Mouse (Mus musculus) heart, adult 11 months (tissue): Measurements from ENCODE around the gene Slc2a3.
"Not testable (repeated sequence)": the region's sequence is repeated elsewhere in the genome, so short reads cannot be mapped to it uniquely, and the experiment has no call there.

Experiments
- DNase-seq: peaks from one replicate; pipeline ENCODE4 v3.0.0; 2022

Gene Slc2a3

DNA sequence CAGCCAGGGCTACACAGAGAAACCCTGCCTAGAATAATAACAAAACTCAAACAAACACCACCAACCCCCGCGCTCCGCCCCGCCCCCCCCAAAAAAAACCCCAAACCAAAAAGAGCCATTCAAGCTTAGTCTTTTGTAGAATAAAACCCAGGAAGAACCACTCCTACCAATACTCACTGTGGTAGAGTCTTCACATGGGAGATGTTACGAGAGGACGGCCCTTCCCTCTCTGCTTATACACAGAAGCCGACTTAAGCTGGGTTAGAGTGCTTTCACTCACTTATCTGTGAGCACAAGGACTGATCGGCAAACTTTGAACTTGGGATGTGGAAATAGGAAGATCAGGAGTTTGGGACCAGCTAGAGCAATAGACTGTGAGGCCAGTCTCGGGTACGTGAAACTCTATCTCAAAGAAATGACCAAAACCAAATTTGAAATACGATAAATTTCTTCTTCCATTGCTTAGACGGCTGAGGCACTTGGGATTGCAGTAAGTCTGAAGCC is 95.1 kb downstream of the Slc2a3 start:
- no peak for DNase-seq

DNA sequence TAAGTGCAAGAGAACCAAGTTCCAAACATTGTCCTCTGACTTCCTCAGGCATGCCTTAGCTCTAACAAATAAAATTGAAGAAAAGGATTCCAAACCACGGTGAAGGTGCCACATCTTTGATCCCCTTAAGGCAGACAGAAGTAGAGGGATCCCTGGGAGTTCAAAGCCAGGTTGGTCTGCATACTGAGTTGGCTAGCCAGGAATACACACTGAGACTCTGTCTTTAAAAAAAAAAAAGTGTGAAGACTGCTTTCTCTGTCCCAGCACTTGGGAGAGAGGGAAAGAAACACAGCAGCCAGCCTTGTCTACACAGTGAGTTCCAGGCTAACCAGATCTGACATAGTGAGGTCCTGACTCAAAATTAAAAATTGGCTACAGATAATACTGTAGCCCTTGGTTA is 97.7 kb downstream of the Slc2a3 start:
- DNase-seq = no peak

DNA sequence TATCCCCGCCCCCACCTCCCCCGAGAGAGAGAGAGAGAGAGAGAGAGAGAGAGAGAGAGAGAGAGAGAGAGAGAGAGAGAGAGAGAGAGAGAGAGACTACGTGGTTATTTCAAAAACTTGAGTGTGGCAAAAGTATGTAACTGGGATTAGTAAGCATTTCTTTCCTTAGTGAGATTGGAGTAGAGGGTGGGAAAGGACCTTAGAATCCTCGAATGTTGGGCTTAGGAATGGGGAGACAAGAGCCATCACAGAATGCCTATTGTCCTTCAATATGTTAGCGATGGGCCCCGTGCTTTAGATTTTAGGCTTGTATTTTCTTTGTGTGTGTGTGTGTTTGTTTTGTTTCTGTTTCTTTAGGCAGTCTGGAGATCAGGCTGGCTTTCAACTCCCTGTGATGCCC is 98.2 kb downstream of the Slc2a3 start:
- no peak for DNase-seq

DNA sequence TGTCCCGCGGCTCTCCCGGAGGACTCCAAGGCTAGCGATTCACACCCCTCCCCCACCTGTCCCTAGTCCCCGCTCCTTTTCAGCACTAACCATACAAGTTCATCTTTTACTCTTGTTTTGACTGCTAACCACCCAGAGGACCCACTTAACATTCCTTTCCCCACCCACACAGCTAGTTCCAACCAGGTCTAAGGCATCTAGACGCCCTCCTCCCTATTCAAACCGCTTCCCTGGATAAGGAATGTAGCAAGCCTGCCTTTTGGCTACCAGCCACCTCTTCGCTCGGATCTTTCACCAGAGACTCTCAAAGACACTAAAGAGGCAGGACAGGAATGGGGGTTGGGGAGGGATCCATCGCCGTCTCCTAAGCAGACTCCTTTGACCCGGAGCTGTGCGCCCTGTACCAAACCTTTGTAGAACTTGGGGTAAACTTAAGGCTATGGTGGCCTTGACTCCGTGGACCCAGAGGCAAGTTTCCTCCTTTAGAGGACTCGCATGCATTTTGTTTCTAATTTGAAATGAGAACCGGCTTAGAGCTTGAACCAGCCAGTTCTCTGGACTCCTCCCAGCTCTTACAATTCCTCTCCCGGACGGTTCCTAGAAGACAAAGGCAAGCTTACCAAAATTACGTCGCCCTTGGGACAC is 98.8 kb downstream of the Slc2a3 start:
- DNase-seq = no peak

DNA sequence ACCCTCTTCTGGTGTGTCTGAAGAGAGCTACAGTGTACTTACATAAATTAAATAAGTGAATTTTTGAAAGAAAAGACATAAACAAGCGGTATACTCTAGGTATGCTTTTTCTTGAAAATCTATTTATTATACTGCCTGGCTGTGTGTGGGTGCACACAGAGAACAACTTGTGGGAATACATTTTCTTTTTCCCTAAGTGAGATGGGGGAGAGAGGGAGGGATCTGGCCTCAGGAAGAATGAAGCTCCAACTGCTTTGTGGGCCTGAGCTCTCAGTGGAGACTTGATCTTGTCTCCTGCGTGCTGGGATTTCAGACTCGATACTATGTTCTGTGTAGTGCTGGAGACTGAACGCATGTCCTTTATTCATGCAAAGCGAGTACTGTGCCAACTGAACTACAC is 99.6 kb downstream of the Slc2a3 start:
- no peak for DNase-seq

DNA sequence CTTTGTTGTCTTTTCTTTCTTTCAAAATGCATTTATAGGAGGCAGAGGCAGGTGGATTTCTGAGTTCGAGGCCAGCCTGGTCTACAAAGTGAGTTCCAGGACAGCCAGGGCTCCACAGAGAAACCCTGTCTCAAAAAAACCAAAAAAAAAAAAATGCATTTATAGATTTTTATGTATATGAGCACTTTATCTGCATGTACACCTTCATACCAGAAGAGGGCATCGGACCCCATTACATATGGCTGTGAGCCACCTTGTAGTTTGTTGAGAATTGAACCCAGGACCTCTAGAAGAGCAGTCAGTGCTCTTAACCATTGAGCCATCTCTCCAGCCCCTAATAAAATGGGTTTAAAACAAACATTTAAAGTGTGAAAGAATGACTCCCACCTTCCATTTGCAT is 101.8 kb downstream of the Slc2a3 start:
- not testable (repeated sequence) for DNase-seq

DNA sequence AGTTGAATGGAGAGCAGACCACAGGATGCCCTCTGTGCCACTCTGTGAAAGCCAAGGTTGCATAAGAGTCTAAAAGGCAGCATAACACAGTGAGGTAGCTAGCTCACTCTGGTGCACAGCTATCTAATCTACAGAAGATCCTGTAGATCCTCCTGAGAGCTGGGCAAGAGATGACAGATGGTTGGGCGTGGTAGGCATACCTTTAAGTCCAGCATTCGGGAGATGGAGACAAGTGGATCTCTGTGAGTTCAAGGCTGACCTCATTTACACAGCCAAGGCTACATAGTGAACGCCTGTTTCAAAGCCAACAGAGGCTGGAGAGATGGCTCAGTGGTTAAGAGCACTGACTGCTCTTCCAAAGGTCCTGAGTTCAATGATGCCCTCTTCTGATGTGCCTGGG is 106.0 kb downstream of the Slc2a3 start:
- DNase-seq = no peak

DNA sequence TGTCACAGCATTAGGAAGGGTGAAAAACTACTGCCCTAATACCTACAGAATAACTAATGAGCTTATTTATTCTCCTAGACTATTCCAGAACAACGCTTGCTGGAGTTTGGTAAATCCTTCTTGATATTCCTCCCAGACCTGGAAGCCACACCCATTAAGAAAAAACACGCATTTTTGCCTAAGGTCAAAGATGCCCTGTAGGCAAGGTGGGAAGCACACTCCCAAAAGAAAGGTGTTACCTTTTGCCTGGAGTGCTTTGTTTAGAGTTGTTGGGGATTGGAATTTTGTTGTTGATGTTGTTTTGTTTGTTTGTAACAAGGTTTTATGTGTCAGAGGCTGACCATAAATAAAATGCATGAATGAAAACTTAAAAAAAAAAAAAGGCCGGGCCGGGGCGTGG is 111.4 kb downstream of the Slc2a3 start:
- no peak for DNase-seq

DNA sequence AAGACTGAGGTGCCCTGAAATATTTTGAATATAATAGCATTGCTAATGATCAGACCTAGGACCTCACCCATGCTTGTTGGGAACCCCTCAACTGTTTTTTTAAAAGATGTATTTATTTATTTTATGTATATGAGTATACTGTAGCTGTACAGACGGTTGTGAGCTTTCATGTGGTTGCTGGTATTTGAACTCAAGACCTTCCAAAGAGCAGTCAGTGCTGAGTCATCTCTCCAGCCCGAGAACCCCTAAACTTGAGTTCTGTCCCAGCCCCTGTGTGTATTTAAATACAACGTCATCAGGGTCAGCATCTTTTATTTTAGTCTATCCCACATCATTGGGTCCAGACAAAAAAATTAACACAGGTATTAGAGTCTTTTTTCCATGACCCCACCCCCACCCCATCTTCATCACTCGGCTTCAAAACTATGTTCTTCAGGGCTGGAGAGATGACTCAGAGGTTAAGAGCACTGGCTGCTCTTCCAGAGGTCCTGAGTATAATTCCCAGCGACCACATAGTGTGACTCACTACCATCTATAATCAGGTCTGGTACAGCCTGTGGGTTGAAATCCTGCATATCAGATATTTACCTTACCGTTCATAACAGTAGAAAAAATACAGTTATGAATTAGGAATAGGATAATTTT is 111.9 kb downstream of the Slc2a3 start:
- no peak for DNase-seq

DNA sequence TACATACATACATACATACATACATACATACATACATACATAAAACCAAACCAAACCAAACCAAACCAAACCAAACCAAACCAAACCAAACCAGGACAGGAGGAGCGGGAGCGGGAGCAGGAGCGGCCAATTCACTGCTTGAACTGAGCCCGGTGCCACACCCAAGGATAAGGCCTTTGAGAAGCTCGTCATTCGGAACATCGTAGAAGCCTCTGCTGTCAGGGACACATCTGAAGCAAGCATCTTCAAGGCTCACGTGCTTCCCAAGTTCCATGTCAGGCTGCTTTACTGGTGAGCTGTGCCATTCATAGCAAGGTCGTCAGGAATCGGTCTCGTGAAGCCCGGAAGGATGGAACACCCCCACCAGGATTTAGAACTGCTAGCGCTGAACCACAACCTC is 114.7 kb downstream of the Slc2a3 start:
- DNase-seq = no peak

DNA sequence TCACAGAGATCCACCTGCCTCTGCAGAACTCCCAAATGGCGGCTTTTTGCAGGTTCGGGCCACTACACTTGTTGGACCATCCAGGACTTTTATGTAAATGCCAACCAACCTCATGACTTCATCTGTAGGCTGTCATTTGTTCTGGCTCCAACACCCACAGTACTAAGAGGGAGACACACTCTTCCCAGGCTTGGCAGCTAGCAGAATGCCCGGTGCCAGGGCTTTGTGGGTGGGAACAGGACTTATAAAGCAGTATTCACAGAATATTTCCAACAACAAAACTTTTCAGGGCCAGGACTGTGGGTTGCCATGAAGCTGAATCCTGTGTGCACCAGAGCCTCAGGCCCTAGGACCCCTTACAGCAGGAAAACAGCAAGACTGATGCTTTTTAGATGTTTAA is 118.8 kb downstream of the Slc2a3 start:
- peak; percentile 76 for DNase-seq
